Mouse (Mus musculus) brain, embryonic 14.5 days (tissue): ENCODE results near the gene Cacnb1.

ENCODE experiments used
- CTCF ChIP-seq: fragments of 200-500 bp; IDR thresholded peaks from 2 replicates; pipeline ENCODE4 v1.5.1; 2012; ENCODE audit warnings: inconsistent platforms, mild to moderate bottlenecking, moderate library complexity, borderline replicate concordance; ENCODE audit not compliant: insufficient read depth, insufficient read length; ENCODE audit errors: extremely low read depth
- POLR2A ChIP-seq: fragments of 200-500 bp; IDR thresholded peaks from 2 replicates; pipeline ENCODE4 v1.6.1; 2012; ENCODE audit warnings: mild to moderate bottlenecking, inconsistent platforms, borderline replicate concordance; ENCODE audit not compliant: poor library complexity, insufficient read depth, insufficient read length, severe bottlenecking; ENCODE audit errors: extremely low read depth

DNA sequence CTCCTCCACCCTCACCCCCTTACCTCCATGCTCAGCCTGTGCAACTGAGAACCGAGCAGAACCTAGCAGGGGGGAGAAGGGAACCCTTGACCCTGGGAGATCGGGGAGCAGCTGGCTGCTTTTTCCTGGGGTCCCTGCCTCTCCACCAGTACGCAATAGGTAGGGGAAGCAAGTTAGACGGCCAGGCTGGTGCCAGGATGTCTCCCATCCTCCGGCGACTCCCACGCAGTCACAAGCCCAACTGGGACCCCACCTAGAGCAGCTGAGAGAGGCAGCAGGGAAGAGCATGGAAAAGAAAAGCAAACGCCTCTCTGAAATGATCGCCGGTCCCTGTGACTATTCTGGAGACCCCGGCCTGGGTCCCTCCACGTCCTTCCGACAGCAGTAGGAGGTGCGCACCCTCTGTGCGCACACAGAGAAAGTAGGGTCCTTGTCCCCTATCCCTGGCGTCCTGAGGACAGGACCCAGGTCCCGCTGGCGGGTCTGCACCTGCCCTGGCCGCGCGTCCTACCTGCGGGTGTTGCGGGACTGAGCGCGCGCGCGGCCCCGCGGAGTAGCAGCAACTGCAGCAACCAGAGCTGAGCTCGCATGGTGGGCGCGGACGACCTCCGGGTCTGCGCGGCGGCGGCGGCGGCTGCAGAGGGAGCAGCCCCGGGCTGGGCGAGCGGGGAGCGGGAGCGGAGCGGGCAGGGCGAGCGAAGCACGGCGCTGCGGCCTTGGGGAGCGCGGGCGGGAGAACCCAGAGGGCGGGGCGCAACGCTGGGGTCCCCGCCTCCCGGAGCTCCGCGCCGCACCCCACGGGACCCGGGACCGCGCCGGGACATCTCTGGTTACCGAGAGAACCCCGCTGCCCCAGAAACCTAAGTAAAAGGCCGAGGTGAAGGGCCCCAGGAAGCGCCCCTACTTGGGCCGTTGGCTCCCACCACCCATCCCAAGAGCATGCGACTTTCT, 36.8 kb downstream of the Cacnb1 start, which contains the start of gene Plxdc1:
- TF ChIP-seq CTCF = no peak
- TF ChIP-seq POLR2A = no peak
